Mouse (Mus musculus): ENCODE data around the gene Pwp2.
"Not testable (repeated sequence)": the region's sequence is repeated elsewhere in the genome, so short reads cannot be mapped to it uniquely, and the experiment has no call there.

Pwp2 gene

DNA sequence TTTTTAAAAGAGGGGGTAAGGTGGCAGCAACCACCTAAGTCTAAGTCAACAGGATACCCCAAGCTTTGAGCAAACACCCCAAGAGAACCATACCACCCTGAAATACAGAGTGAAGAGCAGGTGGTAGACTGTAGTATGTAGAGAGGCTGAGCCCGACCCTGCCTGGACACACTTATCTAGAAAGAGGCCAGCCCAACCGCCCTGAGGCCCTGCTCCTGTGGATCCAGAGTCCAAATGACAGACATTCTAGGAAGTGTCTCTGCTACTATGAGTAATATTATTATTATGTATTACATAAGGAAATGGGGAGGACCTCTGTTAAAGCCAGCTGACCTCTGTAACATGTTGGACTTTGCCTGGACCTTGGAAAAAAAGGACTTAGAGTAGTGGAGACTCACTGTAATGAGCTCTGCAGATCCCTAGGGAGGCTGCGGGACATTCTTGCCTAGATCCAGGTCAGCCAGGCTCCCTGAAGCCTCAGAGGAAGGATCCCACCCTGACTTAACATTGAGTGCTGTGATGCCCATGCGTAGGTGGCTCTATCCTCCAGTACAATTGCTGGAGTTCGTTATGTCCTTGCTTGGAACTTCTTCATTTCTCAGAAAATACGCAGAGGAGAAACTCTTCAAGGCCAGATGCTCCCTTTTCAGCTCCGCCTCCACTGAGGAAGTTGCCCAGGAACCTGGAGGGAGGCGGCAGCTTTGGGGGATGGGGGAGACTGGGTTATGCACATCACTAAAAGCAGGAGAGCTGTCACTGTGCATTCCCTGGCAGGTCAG is 41.0 kb downstream of the Pwp2 start:
- in situ Hi-C loops (cut with MboI, MseI) = no loop called here

DNA sequence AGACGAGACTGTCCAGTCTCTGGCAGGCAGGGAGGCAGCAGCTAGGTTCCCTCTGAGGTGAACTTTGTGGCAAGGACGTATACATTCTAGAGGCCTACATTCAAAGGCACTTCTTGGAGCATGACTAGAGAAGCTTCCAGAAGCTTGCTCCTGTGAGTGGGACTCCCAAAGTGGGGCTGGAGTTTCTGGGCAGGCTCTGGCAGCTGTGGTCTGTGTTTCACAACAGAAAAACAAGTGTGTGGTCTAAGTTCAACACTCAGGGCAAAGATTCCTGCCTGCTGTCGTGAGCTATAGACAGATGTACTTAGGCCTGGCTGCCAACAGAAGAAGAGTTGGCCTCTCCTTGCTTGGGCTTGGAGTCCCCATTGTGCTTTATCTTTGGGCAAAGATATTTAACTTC is 44.1 kb downstream of the Pwp2 start:
- in situ Hi-C loops (cut with MboI, MseI) = no loop called here

DNA sequence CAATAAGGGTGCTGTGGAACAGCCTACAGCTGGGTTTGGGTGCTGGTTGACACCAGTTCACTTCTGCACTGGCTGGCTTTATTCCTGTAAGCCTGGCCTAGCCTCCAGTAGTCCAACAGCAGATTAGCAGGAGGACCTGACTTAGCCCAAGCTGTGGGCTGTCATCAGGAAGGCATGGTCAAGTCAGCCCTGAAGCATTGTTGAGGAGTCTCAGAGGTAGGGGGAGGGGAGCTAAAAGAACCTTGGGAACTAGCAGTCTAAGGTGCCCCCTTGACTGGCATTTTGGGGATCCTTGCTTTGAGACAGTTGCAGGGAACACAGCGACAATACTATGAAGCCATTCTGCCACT is 44.7 kb downstream of the Pwp2 start:
- in situ Hi-C loops (cut with MboI, MseI) = no loop called here

DNA sequence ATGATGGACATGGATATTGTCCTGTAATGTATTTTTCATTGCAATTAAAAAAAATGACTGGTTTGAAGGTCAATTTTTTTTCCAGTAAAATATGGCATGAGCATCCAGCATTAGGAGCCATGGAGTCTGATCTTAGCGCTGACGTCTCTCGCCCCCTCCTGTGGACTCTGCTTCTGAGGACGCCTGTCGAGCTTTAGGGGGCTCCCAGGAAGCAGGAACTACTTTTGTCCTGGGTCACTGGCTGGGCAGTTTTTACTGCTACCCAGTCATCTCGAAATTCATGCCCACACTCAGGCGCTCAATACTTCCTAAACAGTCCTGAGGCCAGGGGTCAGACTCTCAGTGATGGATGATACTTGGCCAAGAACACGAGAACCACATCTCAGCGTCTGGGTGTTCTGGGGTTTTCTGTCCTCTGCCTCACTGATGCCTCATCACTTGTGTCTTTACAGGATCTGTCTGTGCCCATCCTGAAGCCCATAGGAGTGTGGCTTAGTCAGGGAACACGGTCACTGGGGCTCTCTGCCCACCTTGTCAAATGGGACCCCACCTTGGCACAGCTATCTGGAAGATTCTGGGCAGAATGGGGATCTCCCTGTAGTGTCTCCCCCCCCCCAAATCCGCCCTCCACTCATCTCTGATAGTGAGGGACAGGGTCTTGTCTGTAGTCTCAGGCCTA is 45.2 kb downstream of the Pwp2 start:
- in situ Hi-C loops (cut with MboI, MseI) = no loop called here

DNA sequence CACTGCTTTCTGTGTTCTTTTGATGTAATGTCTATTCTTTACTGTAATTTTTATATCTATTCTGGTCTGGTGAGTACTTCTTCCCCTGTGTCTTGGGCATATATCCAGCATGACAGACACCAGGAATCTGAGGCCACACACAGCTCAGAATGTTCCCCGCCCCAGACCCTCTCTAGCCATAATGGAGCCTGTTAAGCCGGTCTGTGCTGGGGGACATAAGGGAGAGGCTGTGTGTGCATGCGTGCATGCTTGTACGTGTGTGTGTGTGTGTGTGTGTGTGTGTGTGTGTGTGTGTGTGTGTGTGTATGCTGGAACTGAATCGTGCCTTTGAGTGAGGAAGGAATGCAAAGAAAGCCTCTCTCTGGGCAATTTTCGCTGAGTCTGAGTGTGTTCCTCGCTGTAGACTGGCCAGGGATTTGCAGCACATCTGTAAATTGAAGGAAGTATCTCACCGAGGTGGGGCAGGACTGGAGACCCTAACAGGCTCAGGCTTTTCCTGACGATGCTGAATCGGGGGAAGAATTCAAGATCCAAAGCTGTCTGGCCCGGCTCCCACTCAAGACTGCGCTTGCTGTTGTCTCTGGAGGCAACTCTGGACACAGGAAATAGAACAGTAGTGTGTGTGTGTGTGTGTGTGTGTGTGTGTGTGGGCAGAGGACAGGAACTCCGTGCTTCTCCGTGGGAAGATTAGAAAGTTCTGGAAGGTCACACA is 46.0 kb downstream of the Pwp2 start:
- in situ Hi-C loops (cut with MboI, MseI) = no loop called here

DNA sequence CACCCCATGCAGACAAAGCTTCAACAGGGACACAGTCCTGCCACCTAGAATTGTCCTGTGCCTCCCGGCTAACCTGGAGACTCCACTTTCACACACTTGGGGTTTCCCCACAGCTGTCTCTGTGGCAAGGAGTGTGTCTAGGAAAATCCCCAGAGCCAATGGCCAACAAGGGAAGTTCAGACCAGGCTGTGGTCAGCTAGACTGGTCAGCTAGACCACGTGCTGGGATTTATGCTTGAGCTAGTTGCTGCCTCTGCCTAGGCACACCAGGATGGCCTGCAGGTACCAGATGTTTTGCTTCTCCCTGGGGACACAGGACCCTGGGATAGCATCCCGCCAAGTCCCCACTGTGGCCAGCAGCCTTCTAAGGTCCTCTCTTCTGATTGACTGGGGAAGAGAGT is 47.8 kb downstream of the Pwp2 start:
- in situ Hi-C loops (cut with MboI, MseI) = no loop called here

DNA sequence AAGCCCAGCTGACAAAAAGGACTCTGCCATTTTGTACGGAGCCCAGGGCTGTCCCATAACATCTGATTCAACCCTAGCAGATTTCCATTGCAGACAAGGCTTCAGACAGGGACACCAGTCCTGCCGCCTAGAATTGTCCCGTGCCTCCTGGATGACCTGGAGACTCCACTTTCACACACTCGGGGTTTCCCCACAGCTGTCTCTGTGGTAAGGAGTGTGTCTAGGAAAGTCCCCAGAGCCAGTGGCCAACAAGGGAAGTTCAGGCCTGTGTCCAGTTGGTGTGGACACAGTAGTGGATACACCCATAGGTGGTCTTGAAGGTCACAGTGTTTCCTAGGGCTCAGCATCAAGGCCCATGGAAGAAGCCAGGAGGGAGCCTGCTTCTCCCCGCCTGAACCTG is 49.0 kb downstream of the Pwp2 start:
- in situ Hi-C loops (cut with MboI, MseI) = no loop called here

DNA sequence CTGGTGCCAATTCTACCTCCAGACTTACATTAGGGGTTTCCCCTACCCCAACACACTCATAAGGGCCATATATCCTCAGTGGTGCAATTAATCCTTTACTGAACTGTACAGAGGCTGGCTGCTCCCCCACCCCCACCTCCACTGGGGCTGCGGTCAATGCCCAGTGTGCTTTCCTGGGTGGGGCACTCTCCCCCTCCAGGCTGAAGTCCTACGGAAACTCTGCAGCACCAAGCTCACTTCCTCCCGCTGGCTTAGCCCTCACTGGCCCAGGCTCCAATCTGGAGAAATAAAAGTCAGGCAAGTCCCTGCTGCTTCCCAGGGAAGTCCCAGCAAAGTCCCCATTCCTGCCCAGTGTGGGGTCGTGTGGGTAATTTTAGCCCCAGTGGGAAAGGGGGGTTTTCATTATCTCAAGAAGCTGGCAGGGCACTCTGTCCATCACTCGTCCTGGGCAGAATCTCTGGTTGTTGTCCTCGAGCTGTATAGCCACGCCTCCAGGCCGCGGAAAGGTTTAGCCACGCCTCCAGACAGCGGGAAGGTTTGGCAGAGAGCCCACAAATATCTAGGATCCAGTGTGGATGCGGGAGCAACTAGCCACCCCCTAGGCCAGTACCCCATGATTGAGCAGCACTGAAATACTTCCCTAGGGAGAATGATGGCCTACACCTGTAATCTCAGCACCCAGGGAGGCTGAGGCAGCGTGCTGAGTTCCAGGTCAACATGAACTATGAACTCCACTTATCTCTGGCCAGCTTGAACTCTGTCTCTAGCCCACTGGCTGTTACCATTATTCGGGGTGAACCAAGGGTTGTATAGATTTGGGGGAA is 49.8 kb downstream of the Pwp2 start:
- in situ Hi-C loops (cut with MboI, MseI) = no loop called here

DNA sequence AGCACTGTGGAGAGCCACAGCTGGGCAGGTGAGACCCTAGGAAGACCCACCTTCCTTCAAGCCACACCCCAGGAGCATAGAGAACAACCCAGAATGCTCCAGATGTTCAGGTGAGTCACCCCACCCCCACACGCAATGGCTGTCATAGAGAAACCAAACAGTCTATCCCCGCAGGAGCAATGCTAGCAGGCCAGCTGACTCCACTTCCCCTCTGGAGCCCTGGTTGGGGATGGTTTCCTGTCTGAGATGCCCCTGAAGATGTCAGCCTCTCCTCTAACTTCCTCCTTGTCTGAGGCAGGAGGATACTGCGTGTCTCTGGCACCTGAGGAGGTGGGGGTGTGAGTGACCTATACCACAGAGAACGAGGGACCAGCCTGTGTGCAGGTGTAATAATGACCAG is 50.5 kb downstream of the Pwp2 start:
- in situ Hi-C loops (cut with MboI, MseI) = no loop called here

DNA sequence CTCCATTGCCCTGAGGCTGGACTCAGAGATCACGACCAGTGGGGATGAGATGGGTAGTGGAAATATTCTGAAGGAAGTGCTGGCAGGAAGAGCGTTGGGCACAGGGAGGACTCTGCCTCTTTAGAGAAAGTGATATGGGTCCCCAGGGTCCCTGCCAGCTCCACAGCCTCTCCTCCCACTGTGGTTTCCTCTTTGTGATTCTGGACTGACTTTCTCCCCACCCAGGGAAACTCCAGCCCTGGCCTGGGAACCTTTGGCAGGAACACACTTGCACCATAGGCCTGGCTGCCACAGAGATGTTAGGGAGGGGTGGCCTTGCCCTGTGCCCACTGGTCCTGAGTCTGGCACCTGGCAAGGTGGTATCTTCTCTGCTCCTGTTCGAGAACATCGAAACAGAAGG is 55.0 kb downstream of the Pwp2 start:
- in situ Hi-C loops (cut with MboI, MseI) = no loop called here

DNA sequence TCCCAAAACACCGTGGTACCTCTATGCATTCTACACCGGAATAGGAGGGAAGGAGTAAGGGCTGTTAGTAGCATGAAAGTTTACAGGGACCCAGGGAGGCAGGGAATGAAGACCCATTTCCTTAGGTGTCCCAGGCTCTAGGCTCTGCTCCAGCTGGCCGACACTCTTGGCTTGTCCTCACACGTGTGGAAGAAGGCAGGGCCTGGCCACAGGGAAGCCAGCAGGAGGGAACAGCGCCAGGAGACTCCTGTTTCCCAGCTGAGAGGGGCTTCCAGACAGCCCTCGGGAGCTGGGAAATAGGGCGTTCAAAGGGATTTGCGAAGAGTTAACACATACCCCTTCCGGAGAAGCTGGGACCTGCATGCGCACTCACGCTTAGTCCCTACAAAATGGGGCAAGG is 55.5 kb downstream of the Pwp2 start:
- in situ Hi-C loops (cut with MboI, MseI) = no loop called here

DNA sequence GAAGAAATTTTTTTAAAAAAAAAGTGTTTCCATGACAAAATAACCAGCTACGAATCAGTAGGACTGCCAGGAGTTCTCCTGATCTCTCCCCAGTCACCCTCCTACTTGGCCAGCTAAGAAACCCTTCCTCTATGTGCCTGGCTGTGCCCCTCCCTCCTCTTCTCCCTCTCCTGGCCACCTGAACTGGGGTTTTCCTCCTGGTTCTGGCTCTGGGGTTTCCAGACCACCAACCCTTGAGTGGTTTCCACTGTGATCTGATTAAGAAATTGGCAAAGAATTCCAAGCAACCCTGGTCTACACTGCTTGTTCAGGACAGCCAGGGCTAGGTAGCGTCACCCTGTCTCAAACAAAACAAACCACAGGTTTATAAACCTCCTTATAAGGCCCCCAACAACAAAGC is 56.3 kb downstream of the Pwp2 start:
- in situ Hi-C loops (cut with MboI, MseI) = no loop called here

DNA sequence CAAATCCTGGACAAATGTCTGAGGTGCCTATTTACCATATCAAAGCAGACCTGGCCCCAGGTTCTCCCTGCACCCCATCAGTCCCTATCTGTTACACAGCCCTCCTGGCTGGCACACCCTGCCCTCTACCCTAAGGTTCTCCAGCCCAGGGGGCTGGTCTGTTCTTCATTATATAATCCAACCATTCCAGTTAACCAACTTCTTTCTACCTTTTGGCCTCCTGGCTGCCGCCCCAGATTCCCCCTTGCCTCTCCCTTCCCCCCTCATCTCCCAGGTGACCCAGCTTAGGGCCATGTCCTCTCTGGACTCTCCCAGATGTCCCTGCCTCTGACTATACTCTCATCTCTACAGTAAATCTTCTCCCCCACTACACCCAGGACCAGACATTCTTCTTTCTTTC is 57.0 kb downstream of the Pwp2 start:
- in situ Hi-C loops (cut with MboI, MseI) = no loop called here

DNA sequence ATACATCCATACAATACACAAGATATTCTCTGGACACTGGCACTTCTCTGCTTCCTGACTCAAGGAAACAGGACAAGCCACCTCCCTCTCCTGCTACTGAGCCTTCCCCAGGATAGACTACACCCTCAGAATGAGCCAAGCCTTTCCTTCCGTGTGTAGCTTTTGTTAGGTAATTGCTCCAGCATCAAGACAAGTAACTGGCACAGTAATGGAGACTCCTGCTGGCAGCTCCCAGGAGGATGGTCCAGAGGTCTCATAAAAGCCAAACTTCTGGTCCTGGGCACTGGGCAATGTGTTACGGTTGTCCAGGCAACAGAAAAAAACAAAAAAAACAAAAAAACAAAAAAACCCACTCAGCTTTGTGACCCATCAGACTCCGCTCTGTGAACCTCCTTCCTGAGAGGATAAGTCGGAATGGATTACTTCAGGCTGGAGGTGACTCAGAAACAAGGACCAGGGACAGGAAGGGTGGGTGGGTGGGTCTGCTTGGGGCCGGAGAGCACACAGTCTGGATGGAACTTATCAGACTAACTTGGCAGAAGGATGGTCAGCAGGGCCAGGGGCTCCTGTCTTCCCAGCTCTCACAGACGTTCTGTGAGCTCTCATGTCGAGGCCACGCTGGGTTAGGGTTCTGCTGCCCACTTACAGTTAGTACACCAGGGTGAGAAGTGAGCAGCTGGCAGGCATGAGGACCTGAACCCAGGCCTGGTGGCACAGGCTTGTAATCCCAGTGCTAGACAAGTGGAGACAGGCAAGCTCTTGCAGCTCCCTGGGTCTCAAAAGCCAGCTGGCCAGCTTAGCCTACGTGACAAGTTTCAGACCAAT is 57.7 kb downstream of the Pwp2 start:
- in situ Hi-C loops (cut with MboI, MseI) = no loop called here

DNA sequence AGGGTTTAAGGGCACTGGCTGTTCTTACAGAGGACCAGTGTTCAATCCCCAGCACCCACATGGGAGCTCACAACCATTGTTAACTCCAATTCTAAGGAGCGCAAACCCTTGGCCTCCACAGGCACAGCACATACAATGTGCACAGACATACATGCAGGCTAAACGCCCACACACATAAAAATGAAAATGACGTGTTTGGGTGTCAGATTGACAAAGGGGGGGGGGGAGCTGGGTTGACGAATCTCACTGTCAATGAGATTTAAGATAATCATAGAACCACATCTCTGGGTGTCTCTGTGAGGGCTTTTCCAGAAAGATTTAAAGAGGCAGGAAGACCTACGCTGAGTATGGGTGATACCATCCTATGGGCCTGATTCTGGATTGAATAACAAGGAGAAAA is 58.6 kb downstream of the Pwp2 start:
- in situ Hi-C loops (cut with MboI, MseI) = no loop called here

DNA sequence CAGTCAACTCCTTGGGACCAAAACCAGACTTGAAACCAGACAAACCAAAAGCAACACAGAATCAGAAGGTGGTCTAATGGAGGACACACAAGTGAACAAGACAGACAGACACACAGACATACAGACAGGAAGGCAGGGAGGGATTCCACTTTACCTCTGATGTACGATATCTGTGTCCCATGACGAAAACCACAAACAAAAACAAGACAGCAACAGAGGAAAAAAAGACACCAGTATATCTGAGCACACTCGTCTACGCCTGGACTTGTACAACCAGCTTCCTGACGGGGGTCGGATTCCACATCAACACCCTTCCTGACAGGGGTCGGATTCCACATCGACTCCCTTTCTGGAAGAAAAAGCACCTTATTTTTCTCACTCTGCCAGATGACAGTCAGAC is 59.9 kb downstream of the Pwp2 start:
- in situ Hi-C loops (cut with MboI, MseI) = not testable (repeated sequence)

DNA sequence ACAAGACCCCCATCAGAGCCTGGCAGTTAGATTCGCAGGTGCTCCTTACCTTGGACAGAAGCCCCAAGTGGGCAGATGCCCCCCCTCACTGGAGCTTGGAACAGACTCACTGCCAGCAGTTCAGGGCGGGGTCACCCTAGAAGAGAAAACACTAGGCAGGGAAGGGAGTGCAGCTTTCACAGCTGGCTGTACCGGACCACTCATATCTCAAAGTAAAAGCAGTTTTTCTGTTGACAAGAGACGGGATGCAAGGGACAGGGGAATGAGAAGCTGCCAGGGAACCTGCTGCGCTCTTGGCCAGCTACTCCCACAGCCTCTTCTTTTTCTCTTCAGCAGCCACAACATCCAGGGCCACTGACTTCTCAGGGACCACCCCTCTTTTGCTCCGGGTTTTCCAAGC is 60.8 kb downstream of the Pwp2 start:
- in situ Hi-C loops (cut with MboI, MseI) = not testable (repeated sequence)

Measured in T-helper 1 cell (primary cell).